Mouse (Mus musculus): ENCODE measurements at regions not wholly inside any gene's neighbourhood (a gene's known extent, or its start where the extent isn't known, plus 50 kb on each side); places are given as distances from the start of the nearest gene placed in this dataset.

DNA sequence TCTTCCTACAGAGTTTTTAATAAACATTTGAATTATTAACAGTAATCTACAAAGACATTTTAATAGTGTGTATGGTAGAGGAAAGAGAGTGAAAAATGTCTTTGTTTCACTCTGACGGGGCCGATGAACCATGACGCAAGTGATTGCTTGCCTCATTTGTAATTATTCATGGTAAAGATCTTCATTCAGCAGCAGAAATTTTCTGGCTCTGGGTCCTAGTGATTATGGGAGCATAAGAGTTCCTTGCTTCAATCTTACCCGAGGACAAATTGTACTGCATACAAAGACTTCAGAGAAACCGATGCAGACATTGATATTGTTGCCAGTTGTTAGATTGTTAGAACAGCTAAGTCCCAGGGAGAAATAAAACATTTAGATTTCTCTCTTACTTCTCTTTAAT, 1209.9 kb downstream of the Ntrk3 start:
- H3K9ac ChIP-seq = no peak overlapping the region
- H3K36me3 ChIP-seq (ENCODE audit: insufficient read depth) = no peaks in the 10 kb centered on the region
- no peaks in the 10 kb centered on the region for H3K4me1 ChIP-seq (ENCODE audit: insufficient read depth)
- DNase-seq (no peak), ATAC-seq (no peak)
- no peaks in the 10 kb centered on the region for H3K9me3 ChIP-seq (ENCODE audit: low read length)
- no peaks in the 10 kb centered on the region for H3K27me3 ChIP-seq (ENCODE audit: insufficient read depth, low read length)
- WGBS = 28% methylated on average over 5 of the region's 5 CpGs
- H3K4me3 ChIP-seq (ENCODE audit: low read depth, low read length) = no peak overlapping the region
- H3K4me2 ChIP-seq (ENCODE audit: low read depth) = no peak overlapping the region
- no peak for TF ChIP-seq CTCF (IDR thresholded peaks at IDR 0.05; ENCODE audit: low read depth)
- H3K27ac ChIP-seq (ENCODE audit: low read depth, low read length) = no peak overlapping the region

DNA sequence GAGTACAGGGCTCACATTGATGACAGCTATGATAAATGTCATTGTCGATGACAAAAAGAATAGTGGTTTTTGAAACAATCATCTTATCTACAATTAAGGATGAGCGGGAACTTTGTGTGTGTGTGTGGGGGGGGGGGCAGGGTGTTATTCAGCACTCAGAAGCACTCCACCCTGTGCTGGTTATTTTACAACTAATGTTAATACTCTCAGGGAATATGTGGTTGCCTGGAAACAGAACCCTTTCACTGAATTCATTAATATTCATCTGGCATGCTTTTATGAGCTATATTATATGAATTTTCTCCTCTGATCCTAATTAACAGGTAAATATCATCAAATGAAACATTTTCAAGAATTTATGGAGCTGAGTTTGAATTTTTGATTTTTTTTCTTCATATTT, 1228.2 kb downstream of the Ntrk3 start:
- no peak for DNase-seq
- Histone ChIP-seq H3K4me1 (ENCODE audit: insufficient read depth) (no peaks in the 10 kb centered on the region), H3K9ac (no peak overlapping the region), H3K36me3 (ENCODE audit: insufficient read depth) (no peaks in the 10 kb centered on the region), H3K4me3 (ENCODE audit: low read depth, low read length) (no peak overlapping the region), H3K9me3 (ENCODE audit: low read length) (no peaks in the 10 kb centered on the region), H3K4me2 (ENCODE audit: low read depth) (no peak overlapping the region), H3K27me3 (ENCODE audit: insufficient read depth, low read length) (no peaks in the 10 kb centered on the region), H3K27ac (ENCODE audit: low read depth, low read length) (no peak overlapping the region)
- WGBS = 80% methylated on average over 2 of the region's 2 CpGs
- peak; percentile 85 for ATAC-seq
- TF ChIP-seq CTCF (IDR thresholded peaks at IDR 0.05; ENCODE audit: low read depth) = no peak

DNA sequence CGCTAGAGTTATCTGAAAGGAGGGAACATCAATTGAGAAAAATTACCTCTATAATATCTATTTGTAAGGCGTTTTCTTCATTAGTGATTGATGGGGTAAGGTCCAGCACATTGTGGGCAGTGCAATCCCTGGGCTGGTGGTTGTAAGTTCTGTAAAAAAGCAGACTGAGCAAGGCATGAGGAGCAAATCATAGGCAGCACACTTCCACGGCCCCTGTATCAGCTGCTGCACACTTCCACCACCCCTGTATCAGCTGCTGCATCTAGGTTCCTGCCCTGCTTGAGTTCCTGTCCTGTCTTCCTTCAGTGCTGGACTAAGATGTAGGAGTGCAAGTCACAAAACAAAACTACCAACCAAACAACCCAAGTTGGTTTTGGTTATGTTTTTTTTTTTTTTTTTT, 1230.2 kb downstream of the Ntrk3 start:
- DNase-seq (no peak), ATAC-seq (no peak)
- H3K27me3 ChIP-seq (ENCODE audit: insufficient read depth, low read length) = no peaks in the 10 kb centered on the region
- H3K4me3 ChIP-seq (ENCODE audit: low read depth, low read length) = no peak overlapping the region
- no peak overlapping the region for H3K27ac ChIP-seq (ENCODE audit: low read depth, low read length)
- H3K36me3 ChIP-seq (ENCODE audit: insufficient read depth) = no peaks in the 10 kb centered on the region
- H3K4me2 ChIP-seq (ENCODE audit: low read depth) = no peak overlapping the region
- WGBS = 90% methylated on average over 3 of the region's 3 CpGs
- H3K9me3 ChIP-seq (ENCODE audit: low read length) = no peaks in the 10 kb centered on the region
- no peaks in the 10 kb centered on the region for H3K4me1 ChIP-seq (ENCODE audit: insufficient read depth)
- TF ChIP-seq CTCF (IDR thresholded peaks at IDR 0.05; ENCODE audit: low read depth) = no peak
- no peak overlapping the region for H3K9ac ChIP-seq

DNA sequence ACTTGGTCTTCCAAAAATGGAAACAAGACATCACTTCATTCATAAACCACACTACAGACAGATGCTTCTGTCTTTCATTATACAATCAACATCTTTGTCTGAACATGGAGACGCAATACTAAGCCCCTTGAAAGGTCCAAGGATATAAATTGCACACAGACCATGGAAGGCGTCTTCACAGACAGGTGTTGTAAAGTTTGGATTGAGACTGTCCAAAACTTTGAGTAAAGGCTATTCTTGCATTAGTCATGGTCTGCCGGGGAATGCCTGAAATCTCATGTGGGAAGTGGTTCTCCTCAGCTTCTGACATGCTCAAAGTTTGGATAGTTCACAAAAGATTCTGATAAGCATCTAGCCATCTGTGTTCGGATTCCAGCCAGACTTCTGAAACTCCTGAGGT, 1235.2 kb downstream of the Ntrk3 start:
- H3K27me3 ChIP-seq (ENCODE audit: insufficient read depth, low read length) = no peaks in the 10 kb centered on the region
- WGBS = 84% methylated on average over 4 of the region's 4 CpGs
- H3K4me2 ChIP-seq (ENCODE audit: low read depth) = no peak overlapping the region
- ATAC-seq = no peak
- H3K36me3 ChIP-seq (ENCODE audit: insufficient read depth) = no peaks in the 10 kb centered on the region
- H3K4me1 ChIP-seq (ENCODE audit: insufficient read depth) = no peaks in the 10 kb centered on the region
- no peak overlapping the region for H3K27ac ChIP-seq (ENCODE audit: low read depth, low read length)
- no peak overlapping the region for H3K9ac ChIP-seq
- DNase-seq = no peak
- TF ChIP-seq CTCF (IDR thresholded peaks at IDR 0.05; ENCODE audit: low read depth) = no peak
- H3K4me3 ChIP-seq (ENCODE audit: low read depth, low read length) = no peak overlapping the region
- no peaks in the 10 kb centered on the region for H3K9me3 ChIP-seq (ENCODE audit: low read length)

DNA sequence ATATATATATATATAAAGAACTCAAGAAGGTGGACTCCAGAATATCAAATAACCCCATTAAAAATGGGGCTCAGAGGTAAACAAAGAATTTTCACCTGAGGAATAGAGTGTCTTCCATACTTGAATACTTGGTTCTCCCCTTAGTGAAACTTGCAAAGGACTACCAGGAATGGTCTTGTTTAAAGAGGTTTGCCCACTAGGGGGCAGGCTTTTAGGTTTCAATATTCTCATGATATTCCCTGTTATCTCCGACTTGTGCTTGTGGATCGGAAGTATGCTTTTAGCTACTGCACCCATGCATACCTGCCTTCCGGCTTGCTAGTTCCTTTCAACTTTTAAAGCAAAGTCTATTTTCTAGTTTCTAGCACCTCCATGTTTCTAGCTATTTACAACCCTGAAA, 1242.7 kb downstream of the Ntrk3 start:
- no peaks in the 10 kb centered on the region for H3K27me3 ChIP-seq (ENCODE audit: insufficient read depth, low read length)
- H3K4me3 ChIP-seq (ENCODE audit: low read depth, low read length) = no peak overlapping the region
- H3K4me2 ChIP-seq (ENCODE audit: low read depth) = no peak overlapping the region
- ATAC-seq (no peak), DNase-seq (no peak)
- no peak overlapping the region for H3K9ac ChIP-seq
- H3K4me1 ChIP-seq (ENCODE audit: insufficient read depth) = no peaks in the 10 kb centered on the region
- no peak overlapping the region for H3K27ac ChIP-seq (ENCODE audit: low read depth, low read length)
- H3K9me3 ChIP-seq (ENCODE audit: low read length) = no peaks in the 10 kb centered on the region
- no peak for TF ChIP-seq CTCF (IDR thresholded peaks at IDR 0.05; ENCODE audit: low read depth)
- H3K36me3 ChIP-seq (ENCODE audit: insufficient read depth) = no peaks in the 10 kb centered on the region
- 86% methylated on average over 3 of the region's 3 CpGs for WGBS

DNA sequence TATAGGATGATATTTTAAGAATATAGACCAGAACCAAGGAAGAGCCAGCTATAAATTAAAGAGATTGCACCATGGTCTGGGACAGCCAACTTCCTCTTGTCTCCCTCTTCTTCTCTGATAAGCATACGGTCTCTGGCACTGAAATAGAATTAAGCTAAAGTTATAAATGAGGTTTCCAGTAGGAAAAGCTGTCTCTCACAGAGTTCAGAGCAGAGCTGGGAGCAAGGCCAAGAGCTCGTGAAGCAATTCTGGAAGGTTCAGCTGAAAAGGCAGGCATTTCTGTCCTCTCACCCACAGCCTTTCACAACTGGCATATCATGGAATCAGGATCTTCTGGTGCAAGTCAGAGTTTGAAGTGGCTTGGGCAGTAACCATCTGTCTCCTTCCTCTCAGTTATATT, 1247.8 kb downstream of the Agbl1 start:
- H3K9me3 ChIP-seq (ENCODE audit: low read length) = no peaks in the 10 kb centered on the region
- ATAC-seq = no peak
- TF ChIP-seq CTCF (IDR thresholded peaks at IDR 0.05; ENCODE audit: low read depth) = no peak
- H3K9ac ChIP-seq = no peak overlapping the region
- no peak overlapping the region for H3K4me3 ChIP-seq (ENCODE audit: low read depth, low read length)
- WGBS = 73% methylated on average over 2 of the region's 2 CpGs
- H3K27me3 ChIP-seq (ENCODE audit: insufficient read depth, low read length) = no peaks in the 10 kb centered on the region
- no peak overlapping the region for H3K4me2 ChIP-seq (ENCODE audit: low read depth)
- H3K36me3 ChIP-seq (ENCODE audit: insufficient read depth) = no peaks in the 10 kb centered on the region
- H3K27ac ChIP-seq (ENCODE audit: low read depth, low read length) = no peak overlapping the region
- H3K4me1 ChIP-seq (ENCODE audit: insufficient read depth) = no peaks in the 10 kb centered on the region
- DNase-seq = peak; percentile 13

DNA sequence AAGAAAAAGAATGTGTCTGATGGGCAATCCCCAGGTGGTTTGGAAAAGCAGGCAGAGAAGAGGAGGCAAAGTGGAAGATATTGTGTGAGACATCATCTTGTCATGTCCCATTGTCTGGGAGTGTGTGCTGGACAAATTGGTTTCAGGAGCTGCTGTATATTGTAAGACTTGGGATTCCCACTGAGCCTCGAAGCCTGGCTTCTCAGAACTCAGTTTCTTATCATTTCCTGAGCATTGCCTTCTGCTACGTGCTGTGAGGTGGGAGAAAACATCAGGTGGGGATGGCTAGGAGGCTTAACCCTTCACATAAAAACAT, 1216.3 kb downstream of the Agbl1 start:
- H3K4me3 ChIP-seq (ENCODE audit: low read depth, low read length) = no peak overlapping the region
- no peaks in the 10 kb centered on the region for H3K27me3 ChIP-seq (ENCODE audit: insufficient read depth, low read length)
- 48% methylated on average over 2 of the region's 2 CpGs for WGBS
- no peak overlapping the region for H3K27ac ChIP-seq (ENCODE audit: low read depth, low read length)
- H3K9ac ChIP-seq = no peak overlapping the region
- DNase-seq = no peak
- no peak for ATAC-seq
- H3K4me2 ChIP-seq (ENCODE audit: low read depth) = no peak overlapping the region
- no peaks in the 10 kb centered on the region for H3K36me3 ChIP-seq (ENCODE audit: insufficient read depth)
- TF ChIP-seq CTCF (IDR thresholded peaks at IDR 0.05; ENCODE audit: low read depth) = no peak
- H3K9me3 ChIP-seq (ENCODE audit: low read length) = no peaks in the 10 kb centered on the region
- H3K4me1 ChIP-seq (ENCODE audit: insufficient read depth) = no peaks in the 10 kb centered on the region
